Comparison of ENCODE assay signal across 25 mouse cellular contexts in the genomic region with DNA sequence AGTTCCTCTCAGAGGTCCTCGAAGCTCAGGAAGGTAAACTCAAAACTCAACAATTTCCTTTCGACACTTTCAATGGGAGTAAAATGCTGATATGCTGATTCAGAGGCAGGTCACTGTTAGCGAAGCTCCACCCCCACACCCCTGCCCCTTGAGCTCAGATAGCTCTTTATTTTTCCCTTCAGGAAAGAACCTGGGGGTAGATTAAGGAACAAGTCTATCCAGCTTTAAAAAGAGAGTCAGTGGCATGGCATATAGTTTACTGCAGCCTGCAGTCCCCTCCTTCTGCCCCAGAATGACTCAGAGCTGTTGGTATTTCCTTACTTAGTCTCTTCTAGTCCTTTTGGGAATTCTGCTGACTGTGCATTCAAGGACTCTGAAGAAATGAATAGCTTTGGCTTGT. TPM values are rescaled to one million over a fixed set of nuclear protein-coding genes. Genes with fewer than 3 reads are reported as not detected.
DNase-seq lines count a peak whose midpoint lies in the region; ATAC-seq and TF ChIP-seq lines count a peak whose summit lies in the region.
"Had no signal": no experiment of that assay in that cellular context is flagged by ENCODE, and none has a peak within 500 bp of the region (broad histone marks: within the 10 kb centered on the region; RNA-seq: fewer than 3 reads in every experiment).

No protein-coding gene starts in this region.

- DNase-seq in Muller cell, postnatal 12 days (ENCODE audit: inconsistent ontology term): peak; percentile 6
- DNase-seq in lung, adult 18-20 months: peak; percentile 41 to 57
- DNase-seq in lung, postnatal 14 days: peak; percentile 3
- DNase-seq in adrenal gland, postnatal 4 days (ENCODE audit: low spot score in 2 of 2): no peak
- DNase-seq in midbrain, embryonic 10.5 days (ENCODE audit: low spot score): no peak
- DNase-seq in forebrain, postnatal 0 days: no peak
- DNase-seq: adrenal gland, adult 2 months; cerebellum, postnatal 14 days; embryo, embryonic 11 days; gastrocnemius, postnatal 36 days; heart, postnatal 4 days; liver, embryonic 13.5 days; right cerebral cortex, adult 18-20 months; thymus, adult 18-20 months had no signal

- TF ChIP-seq CTCF in forebrain, postnatal 0 days (IDR thresholded peaks at IDR 0.05; ENCODE audit: low read depth): no peak

- H3K4me2 ChIP-seq in kidney, embryonic 14.5 days (replicated peaks; ENCODE audit: low read depth, low read length): no peak overlapping the region
- no peak overlapping the region for H3K4me2 ChIP-seq in forebrain, postnatal 0 days (ENCODE audit: low read depth)
- H3K4me2 ChIP-seq: forebrain, embryonic 12.5 days; heart, embryonic 15.5 days; hindbrain, embryonic 15.5 days; limb, embryonic 13.5 days; liver, embryonic 13.5 days; midbrain, embryonic 13.5 days; neural tube, embryonic 12.5 days had no signal

- 82% methylated on average over 3 of the region's 3 CpGs for WGBS in kidney, embryonic 14.5 days
- WGBS in midbrain, embryonic 10.5 days: 86% methylated on average over 3 of the region's 3 CpGs
- WGBS in forebrain, postnatal 0 days: 78% methylated on average over 3 of the region's 3 CpGs

- H3K4me1 ChIP-seq in kidney, embryonic 14.5 days (ENCODE audit: control insufficient read depth, insufficient read depth, low read length): no peaks in the 10 kb centered on the region
- H3K4me1 ChIP-seq in midbrain, embryonic 10.5 days: no peaks in the 10 kb centered on the region
- H3K4me1 ChIP-seq in forebrain, postnatal 0 days (ENCODE audit: insufficient read depth): no peaks in the 10 kb centered on the region
- H3K4me1 ChIP-seq: forebrain, embryonic 12.5 days; heart, embryonic 15.5 days; hindbrain, embryonic 15.5 days; limb, embryonic 13.5 days; liver, embryonic 13.5 days; midbrain, embryonic 13.5 days; neural tube, embryonic 12.5 days had no signal

- no peaks in the 10 kb centered on the region for H3K27me3 ChIP-seq in kidney, embryonic 14.5 days (ENCODE audit: control insufficient read depth, insufficient read depth, low read length)
- H3K27me3 ChIP-seq in midbrain, embryonic 10.5 days (ENCODE audit: low read depth, poor library complexity, severe bottlenecking): no peaks in the 10 kb centered on the region
- H3K27me3 ChIP-seq in forebrain, postnatal 0 days (ENCODE audit: insufficient read depth, low read length): no peaks in the 10 kb centered on the region
- H3K27me3 ChIP-seq: forebrain, embryonic 12.5 days; heart, embryonic 15.5 days; hindbrain, embryonic 15.5 days; limb, embryonic 13.5 days; liver, embryonic 13.5 days; midbrain, embryonic 13.5 days; neural tube, embryonic 12.5 days had no signal

- no peak overlapping the region for H3K4me3 ChIP-seq in kidney, embryonic 14.5 days (ENCODE audit: low read length)
- no peak overlapping the region for H3K4me3 ChIP-seq in midbrain, embryonic 10.5 days
- no peak overlapping the region for H3K4me3 ChIP-seq in forebrain, postnatal 0 days (ENCODE audit: low read depth, low read length)
- H3K4me3 ChIP-seq: forebrain, embryonic 12.5 days; heart, embryonic 15.5 days; hindbrain, embryonic 15.5 days; limb, embryonic 13.5 days; liver, embryonic 13.5 days; midbrain, embryonic 13.5 days; neural tube, embryonic 12.5 days had no signal

- no peak overlapping the region for H3K27ac ChIP-seq in kidney, embryonic 14.5 days (ENCODE audit: low read depth, low read length)
- H3K27ac ChIP-seq in midbrain, embryonic 10.5 days (replicated peaks): no peak overlapping the region
- no peak overlapping the region for H3K27ac ChIP-seq in forebrain, postnatal 0 days (ENCODE audit: low read depth, low read length)
- H3K27ac ChIP-seq: forebrain, embryonic 12.5 days; heart, embryonic 15.5 days; hindbrain, embryonic 15.5 days; limb, embryonic 13.5 days; liver, embryonic 13.5 days; midbrain, embryonic 13.5 days; neural tube, embryonic 12.5 days had no signal

- H3K36me3 ChIP-seq in kidney, embryonic 14.5 days (ENCODE audit: control insufficient read depth, insufficient read depth, low read length): no peaks in the 10 kb centered on the region
- peaks cover 48% of the 10 kb centered on the region for H3K36me3 ChIP-seq in midbrain, embryonic 10.5 days
- H3K36me3 ChIP-seq in forebrain, postnatal 0 days (ENCODE audit: insufficient read depth): no peaks in the 10 kb centered on the region
- H3K36me3 ChIP-seq: forebrain, embryonic 12.5 days; neural tube, embryonic 12.5 days had no signal

- no peak for ATAC-seq in kidney, embryonic 14.5 days (ENCODE audit: low FRiP score, low TSS enrichment)
- ATAC-seq in forebrain, postnatal 0 days: no peak
- ATAC-seq: CD4-positive, CD25-positive, alpha-beta regulatory T cell, adult 4 months; intestine, postnatal 0 days; midbrain, embryonic 13.5 days had no signal

- H3K9ac ChIP-seq in kidney, embryonic 14.5 days (ENCODE audit: low read depth, low read length): no peak overlapping the region
- H3K9ac ChIP-seq in forebrain, postnatal 0 days: no peak overlapping the region
- H3K9ac ChIP-seq: forebrain, embryonic 12.5 days; heart, embryonic 15.5 days; hindbrain, embryonic 15.5 days; limb, embryonic 13.5 days; liver, embryonic 13.5 days; midbrain, embryonic 13.5 days; neural tube, embryonic 12.5 days had no signal

- H3K9me3 ChIP-seq in kidney, embryonic 14.5 days (ENCODE audit: control insufficient read depth, low read length): no peaks in the 10 kb centered on the region
- H3K9me3 ChIP-seq in midbrain, embryonic 10.5 days (replicated peaks): no peaks in the 10 kb centered on the region
- H3K9me3 ChIP-seq in forebrain, postnatal 0 days (ENCODE audit: low read length): no peaks in the 10 kb centered on the region
- H3K9me3 ChIP-seq: forebrain, embryonic 12.5 days; heart, embryonic 15.5 days; hindbrain, embryonic 15.5 days; limb, embryonic 13.5 days; liver, embryonic 13.5 days; midbrain, embryonic 13.5 days; neural tube, embryonic 12.5 days had no signal

RNA-seq across cellular contexts. Expression of gene Ocrl, which starts 18.3 kb away (rescaled TPM):
- total RNA-seq in adrenal gland, postnatal 4 days (2021): 10 to 100 TPM; 68.0 to 74.1 TPM
- 19.0 and 22.7 TPM in 2 replicates for polyA plus RNA-seq in kidney, embryonic 14.5 days (2014; fragmentation: Nextera tagmentation; extraction: Ambion mirVana)
- 16.4 and 20.0 TPM in 2 replicates for polyA plus RNA-seq in midbrain, embryonic 10.5 days (2016; fragmentation: Nextera tagmentation; extraction: Ambion mirVana)
- total RNA-seq in forebrain, postnatal 0 days (2014; rRNA removed): 24.8 and 36.8 TPM in 2 replicates
- 13.2 and 21.5 TPM in 2 replicates for polyA plus RNA-seq in forebrain, postnatal 0 days (2015; fragmentation: Nextera tagmentation; extraction: Ambion mirVana)

RNA-seq across cellular contexts. Expression of gene Smarca1, which starts 37.7 kb away (rescaled TPM):
- total RNA-seq in adrenal gland, postnatal 4 days (2021): 10 to 100 TPM; 47.4 to 61.0 TPM
- 16.4 and 23.8 TPM in 2 replicates for polyA plus RNA-seq in kidney, embryonic 14.5 days (2014; fragmentation: Nextera tagmentation; extraction: Ambion mirVana)
- polyA plus RNA-seq in midbrain, embryonic 10.5 days (2016; fragmentation: Nextera tagmentation; extraction: Ambion mirVana): 15.8 and 20.1 TPM in 2 replicates
- 63.1 and 63.2 TPM in 2 replicates for total RNA-seq in forebrain, postnatal 0 days (2014; rRNA removed)
- polyA plus RNA-seq in forebrain, postnatal 0 days (2015; fragmentation: Nextera tagmentation; extraction: Ambion mirVana): 22.8 and 28.6 TPM in 2 replicates
- total RNA-seq: megakaryocyte progenitor cell, adult 5-6 weeks; MEL had no signal
- polyA plus RNA-seq: CD4-positive, CD25-positive, alpha-beta regulatory T cell, adult 4 months had no signal

Comparison
In these comparisons a context has a peak if more than half of its experiments do, and no peak if none do; other contexts are left out.
1. DNase-seq: peak in Muller cell, postnatal 12 days (single experiment), lung, adult 18-20 months (2 of 2) and lung, postnatal 14 days (single experiment); none in adrenal gland, postnatal 4 days (0 of 2), midbrain, embryonic 10.5 days (single experiment) and forebrain, postnatal 0 days (single experiment).